Mouse (Mus musculus) fibroblast of lung, adult 2 months (primary cell): ENCODE data around the gene Tekt5.
A peak's percentile ranks its signal among the peaks of the same experiment; 100 is the strongest.

ENCODE experiments used
- DNase-seq: peaks from one replicate; pipeline ENCODE4 v3.0.0-alpha.2; 2011; ENCODE audit warnings: low read depth

Tekt5 gene

GRCm38 (mm10) chr16:10336454-10337421, 58.6 kb downstream of the Tekt5 start:
- DNase-seq, result no peak

GRCm38 (mm10) chr16:10335953-10336352, 59.3 kb downstream of the Tekt5 start:
- no peak for DNase-seq

GRCm38 (mm10) chr16:10332732-10333131, 62.6 kb downstream of the Tekt5 start:
- no peak for DNase-seq

GRCm38 (mm10) chr16:10330586-10331495, 64.4 kb downstream of the Tekt5 start:
- no peak for DNase-seq

- DNase-seq, result no peak
Observed at GRCm38 (mm10) chr16:10327563-10328333, 67.5 kb downstream of the Tekt5 start.

- DNase-seq, result no peak
Observed at GRCm38 (mm10) chr16:10319914-10320569, 75.2 kb downstream of the Tekt5 start.

GRCm38 (mm10) chr16:10317197-10317544, 78.1 kb downstream of the Tekt5 start:
- no peak for DNase-seq

GRCm38 (mm10) chr16:10316493-10317196, 78.6 kb downstream of the Tekt5 start:
- DNase-seq, result no peak

GRCm38 (mm10) chr16:10313646-10314088, 81.6 kb downstream of the Tekt5 start, which contains the start of gene Emp2:
Emp2 (minus strand) TSS chr16:10313968.
- DNase-seq, result peak; percentile 17

- peak; percentile 19 for DNase-seq
Observed at GRCm38 (mm10) chr16:10313226-10313625, 82.1 kb downstream of the Tekt5 start.

GRCm38 (mm10) chr16:10311989-10312388, 83.3 kb downstream of the Tekt5 start:
- DNase-seq, result no peak

GRCm38 (mm10) chr16:10311086-10311485, 84.2 kb downstream of the Tekt5 start:
- DNase-seq, result no peak

GRCm38 (mm10) chr16:10310507-10310906, 84.8 kb downstream of the Tekt5 start:
- DNase-seq, result no peak
